Mouse (Mus musculus) leukemia stem cell, adult 10-12 weeks (primary cell): ENCODE results near the gene Dalrd3. TPM values are rescaled to one million over a fixed set of nuclear protein-coding genes. Genes with fewer than 3 reads are reported as not detected.

Experiments used
- polyA plus RNA-seq: library from polyadenylated mRNA; stranded (reverse); fragments of >175 nt; gene quantifications from 2 replicates; pipeline ENCODE4 v1.2.3, GENCODE M21; 2012; ENCODE audit warnings: low replicate concordance

Gene Dalrd3
- polyA plus RNA-seq = 182 and 245 TPM in 2 replicates

GRCm38 (mm10) chr9:108569381-108570206 lies at the start of gene Dalrd3:
Gene Dalrd3, plus strand, starts transcription at chr9:108569886.

DNA sequence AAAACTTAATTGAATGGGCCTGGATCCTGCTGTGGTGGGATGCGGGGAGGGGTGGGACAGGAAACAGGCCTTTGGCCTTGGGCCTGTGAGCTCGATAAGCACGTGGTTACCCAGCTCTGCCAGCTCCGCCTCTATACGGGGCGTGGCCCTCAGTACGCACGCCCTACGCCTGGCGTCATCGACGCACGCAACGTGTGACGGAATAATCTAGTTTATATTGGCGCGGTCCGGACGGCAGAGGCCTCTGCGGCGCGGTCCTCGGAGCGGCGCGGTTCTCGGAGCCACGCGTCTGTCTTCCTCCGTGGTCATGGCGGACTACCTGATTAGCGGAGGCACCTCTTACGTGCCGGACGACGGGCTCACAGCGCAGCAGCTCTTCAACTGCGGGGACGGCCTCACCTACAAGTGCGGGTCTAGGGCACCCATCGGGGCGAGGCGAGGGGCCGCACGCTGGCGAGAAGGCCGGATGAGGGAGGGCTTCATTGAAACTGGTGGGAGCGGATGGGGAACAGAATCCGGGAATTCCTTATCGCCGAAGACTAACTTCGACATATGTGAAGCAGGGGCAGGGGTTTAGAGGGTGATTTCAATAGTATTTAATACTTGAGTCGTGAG lies 9.4 kb upstream of the Dalrd3 start, which contains the start of gene Impdh2:
Gene Impdh2 (plus strand): TSS at position 60 of the 615 bp plus-strand sequence.

GRCm38 (mm10) chr9:108566815-108567776 lies 2.6 kb upstream of the Dalrd3 start, which contains the start of gene Ndufaf3:
Gene Ndufaf3, minus strand, starts transcription at chr9:108567434.

GRCm38 (mm10) chr9:108578545-108579343 lies 9.1 kb downstream of the Dalrd3 start, which contains the start of gene Wdr6:
Gene Wdr6, minus strand, starts transcription at chr9:108578739.

GRCm38 (mm10) chr9:108596998-108597764 lies 27.5 kb downstream of the Dalrd3 start, which contains the start of gene P4htm:
Gene P4htm, minus strand, starts transcription at chr9:108597667.

Other genes starting within 250 kb of the Dalrd3 start
- gene Gpx1, start 231.0 kb upstream of the Dalrd3 start, polyA plus RNA-seq = 197 and 287 TPM in 2 replicates
- 10.2 and 101 TPM in 2 replicates for gene Usp4, start 222.0 kb upstream of the Dalrd3 start, polyA plus RNA-seq
- gene 1700102P08Rik, start 177.1 kb upstream of the Dalrd3 start, polyA plus RNA-seq = 4.5 and 5.6 TPM in 2 replicates
- gene Ccdc36, start 141.4 kb upstream of the Dalrd3 start, polyA plus RNA-seq = 0.08 TPM in 1 of 2 replicates, not detected in the other
- not detected in 2 replicates for gene BC048562, start 133.4 kb upstream of the Dalrd3 start, polyA plus RNA-seq
- 9.8 and 21.0 TPM in 2 replicates for gene Ccdc71, start 109.4 kb upstream of the Dalrd3 start, polyA plus RNA-seq
- 52.5 and 54.2 TPM in 2 replicates for gene Klhdc8b, start 108.3 kb upstream of the Dalrd3 start, polyA plus RNA-seq
- gene Lamb2, start 90.2 kb upstream of the Dalrd3 start, polyA plus RNA-seq = 1.3 and 3.0 TPM in 2 replicates
- gene Usp19, start 79.3 kb upstream of the Dalrd3 start, polyA plus RNA-seq = 106 and 149 TPM in 2 replicates
- gene Qars, start 62.2 kb upstream of the Dalrd3 start, polyA plus RNA-seq = 32.3 and 117 TPM in 2 replicates
- gene Qrich1, start 53.1 kb upstream of the Dalrd3 start, polyA plus RNA-seq = 36.4 and 112 TPM in 2 replicates
- gene Impdh2, start 9.6 kb upstream of the Dalrd3 start, polyA plus RNA-seq = 46.8 and 263 TPM in 2 replicates
- gene Ndufaf3, start 2.5 kb upstream of the Dalrd3 start, polyA plus RNA-seq = 5.1 and 19.2 TPM in 2 replicates
- 5.5 and 18.8 TPM in 2 replicates for gene Wdr6, start 8.9 kb downstream of the Dalrd3 start, polyA plus RNA-seq
- 1.8 and 2.9 TPM in 2 replicates for gene P4htm, start 27.8 kb downstream of the Dalrd3 start, polyA plus RNA-seq
- gene Arih2, start 79.5 kb downstream of the Dalrd3 start, polyA plus RNA-seq = 99.5 and 180 TPM in 2 replicates
- gene Slc25a20, start 92.2 kb downstream of the Dalrd3 start, polyA plus RNA-seq = 1.6 and 2.5 TPM in 2 replicates
- 15.9 and 24.3 TPM in 2 replicates for gene Prkar2a, start 119.4 kb downstream of the Dalrd3 start, polyA plus RNA-seq
- gene Ip6k2, start 213.9 kb downstream of the Dalrd3 start, polyA plus RNA-seq = 20.1 and 24.8 TPM in 2 replicates
- 7.7 and 13.2 TPM in 2 replicates for gene Nckipsd, start 238.5 kb downstream of the Dalrd3 start, polyA plus RNA-seq